In the genomic region with DNA sequence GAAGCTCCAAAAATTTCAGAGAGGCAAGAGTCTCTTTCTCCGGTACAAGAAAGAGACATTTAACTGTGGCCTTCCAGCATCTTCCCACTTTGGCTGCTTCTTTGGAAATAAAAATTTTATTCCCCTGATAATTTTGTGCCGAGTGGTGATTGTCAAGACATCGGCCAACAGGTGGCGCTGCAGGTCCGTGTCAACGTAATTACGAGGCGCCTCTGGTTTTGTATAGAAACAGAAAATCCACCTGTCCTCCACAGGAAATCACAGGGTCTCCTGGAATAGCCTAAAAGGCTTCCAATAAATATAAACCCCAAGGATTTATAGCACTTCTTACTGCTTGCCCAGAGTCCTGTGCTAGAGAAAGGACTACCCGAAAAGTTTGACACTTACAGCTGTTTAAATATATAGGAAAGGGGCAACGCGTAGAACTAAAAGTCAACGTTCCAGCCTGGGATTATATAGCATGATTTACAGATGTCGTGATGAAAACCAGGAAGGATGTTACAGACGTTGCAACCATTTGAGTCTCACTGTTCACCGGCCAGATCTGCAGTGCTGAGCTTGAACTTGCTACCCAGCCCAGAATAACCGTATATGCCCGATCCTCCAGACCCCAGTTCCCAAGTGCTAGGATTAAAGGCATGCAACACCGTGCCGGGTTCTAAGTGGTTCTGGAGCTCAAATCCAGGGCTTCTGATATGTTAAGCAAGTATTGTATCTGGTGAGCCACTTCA, we compare ENCODE assay signal across 9 mouse cellular contexts.
DNase-seq lines count a peak whose midpoint lies in the region; ATAC-seq and TF ChIP-seq lines count a peak whose summit lies in the region.
"Had no signal": no experiment of that assay in that cellular context is flagged by ENCODE, and none has a peak within 500 bp of the region (broad histone marks: within the 10 kb centered on the region; RNA-seq: fewer than 3 reads in every experiment).

No protein-coding gene starts in this region.

- peak; percentile 38 for TF ChIP-seq RAD21 in MEL (IDR thresholded peaks at IDR 0.05; ENCODE audit: low read depth, low read length)

- no peaks in the 10 kb centered on the region for H3K4me1 ChIP-seq in MEL (ENCODE audit: control insufficient read depth in 1 of 2, insufficient read depth in 2 of 2, low read length in 2 of 2)

- ATAC-seq in erythroid progenitor cell, adult 5-6 weeks (replicated peaks; ENCODE audit: low FRiP score, poor library complexity, severe bottlenecking) = no peak

- no peaks in the 10 kb centered on the region for H3K9me3 ChIP-seq in MEL (replicated peaks; ENCODE audit: insufficient read depth, low read length)

- no peak overlapping the region for H3K27ac ChIP-seq in MEL (ENCODE audit: control insufficient read depth, low read depth, low read length)
- H3K27ac ChIP-seq: macrophage had no signal

- no peaks in the 10 kb centered on the region for H3K27me3 ChIP-seq in MEL (ENCODE audit: control insufficient read depth in 1 of 2, insufficient read depth in 2 of 2, low read length in 2 of 2)

- no peak overlapping the region for H3K9ac ChIP-seq in MEL (ENCODE audit: control insufficient read depth, low read depth, low read length, poor library complexity, severe bottlenecking)

- TF ChIP-seq CTCF in MEL (IDR thresholded peaks at IDR 0.05 in 2 of 3, conservative IDR thresholded peaks at IDR 0.05 in 1 of 3; ENCODE audit: control insufficient read depth in 1 of 3, insufficient read depth in 1 of 3, low read depth in 2 of 3, low read length in 3 of 3, poor library complexity in 1 of 3, severe bottlenecking in 1 of 3) = peak; percentile 8 to 56 (median 31); a peak in 4 of 6 replicates

- DNase-seq in B cell, adult 2 months = peak; percentile 79
- peak; percentile 10 for DNase-seq in MEL (ENCODE audit: low read depth, low spot score)
- DNase-seq in cerebellum, adult 9-10 months = peak; percentile 31
- peak; percentile 61 for DNase-seq in gastrocnemius, postnatal 25 days
- DNase-seq in layer of hippocampus, adult 9-10 months (ENCODE audit: low spot score) = peak; percentile 62
- DNase-seq in lung, postnatal 14 days = peak; percentile 87
- peak; percentile 8 to 69 for DNase-seq in spleen, adult 18-20 months

- TF ChIP-seq POLR2A in MEL (IDR thresholded peaks at IDR 0.05; ENCODE audit: control insufficient read depth in 1 of 2, insufficient read depth in 1 of 2, low read depth in 1 of 2, low read length in 2 of 2, poor library complexity in 1 of 2) = no peak

- H3K36me3 ChIP-seq in MEL (ENCODE audit: control insufficient read depth in 1 of 2, insufficient read depth in 2 of 2, low read length in 2 of 2) = no peaks in the 10 kb centered on the region

- H3K4me3 ChIP-seq in MEL (ENCODE audit: control insufficient read depth in 1 of 2, insufficient read depth in 1 of 2, low read depth in 2 of 2, low read length in 2 of 2) = no peak overlapping the region

- TF ChIP-seq EP300 in MEL (IDR thresholded peaks at IDR 0.05; ENCODE audit: low read depth in 1 of 2, low read length in 2 of 2) = no peak

- no peaks in the 10 kb centered on the region for H3K79me2 ChIP-seq in MEL (ENCODE audit: control insufficient read depth, insufficient read depth, low read length, poor library complexity)

TF ChIP-seq in MEL, 35 proteins besides CTCF, POLR2A, EP300 and RAD21:
- no peak for TF ChIP-seq MAZ (IDR thresholded peaks at IDR 0.05; ENCODE audit: low read depth, low read length)
- peak; percentile 25 for TF ChIP-seq SMC3 (IDR thresholded peaks at IDR 0.05; ENCODE audit: low read depth, low read length)
- 0 out of 2 replicates have a peak, but pooled peaks have one; percentile 12 for TF ChIP-seq ZC3H11A (IDR thresholded peaks at IDR 0.05; ENCODE audit: low read depth, low read length)
- no peak for TF ChIP-seq ELF1 (IDR thresholded peaks at IDR 0.05; ENCODE audit: low read depth, low read length)

Comparison
In these comparisons a context has a peak if more than half of its experiments do, and no peak if none do; other contexts are left out.
1. DNase-seq: peak in every context shown above with its lines; median percentile 87 in lung, postnatal 14 days; 79 in B cell, adult 2 months; 62 in layer of hippocampus, adult 9-10 months; 61 in gastrocnemius, postnatal 25 days; 38 in spleen, adult 18-20 months; 31 in cerebellum, adult 9-10 months; 10 in MEL.